29 mouse cellular contexts compared by ENCODE assay signal in the genomic region with DNA sequence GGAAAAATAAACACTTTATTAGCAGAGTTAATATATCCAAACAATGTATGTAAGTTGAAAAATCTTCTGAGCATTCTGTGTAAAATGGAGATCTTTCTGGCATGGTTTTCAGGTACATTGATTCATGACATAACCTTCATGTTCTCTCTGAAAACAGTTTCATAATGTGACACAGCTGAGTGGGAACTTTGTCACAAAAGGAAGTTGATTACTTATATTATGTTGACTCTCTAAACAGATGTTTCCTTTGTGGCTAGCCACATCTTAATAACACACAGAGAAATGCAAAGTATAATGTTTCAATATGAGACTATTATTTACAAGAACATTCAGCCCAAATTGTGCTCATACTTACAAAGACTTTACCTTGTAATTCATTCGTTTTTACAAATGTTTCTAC.
"Had no signal": no experiment of that assay in that cellular context is flagged by ENCODE, and none has a peak within 500 bp of the region (broad histone marks: within the 10 kb centered on the region; RNA-seq: fewer than 3 reads in every experiment).

No protein-coding gene starts in this region.

- H3K9ac ChIP-seq: limb, embryonic 12.5 days; limb, embryonic 13.5 days; limb, embryonic 15.5 days; liver, embryonic 12.5 days; liver, embryonic 13.5 days; liver, embryonic 14.5 days; liver, embryonic 15.5 days; liver, postnatal 0 days; lung, embryonic 14.5 days; lung, embryonic 15.5 days; midbrain, embryonic 12.5 days; midbrain, embryonic 13.5 days; midbrain, embryonic 15.5 days; neural tube, embryonic 12.5 days; neural tube, embryonic 13.5 days had no signal

- DNase-seq: left cerebral cortex, postnatal 4 days; liver; liver, embryonic 13.5 days; liver, postnatal 0 days; lung, adult 18-20 months; lung, adult 2 months; lung, embryonic 14.5 days; lung, postnatal 10 days; lung, postnatal 14 days; lung, postnatal 36 days; lung, postnatal 4 days; midbrain, embryonic 14.5 days had no signal

- H3K4me1 ChIP-seq: limb, embryonic 10.5 days; limb, embryonic 12.5 days; limb, embryonic 13.5 days; limb, embryonic 15.5 days; liver, embryonic 12.5 days; liver, embryonic 13.5 days; liver, embryonic 15.5 days; lung, embryonic 15.5 days; megakaryocyte, embryonic 14.5 days; midbrain, embryonic 10.5 days; midbrain, embryonic 12.5 days; midbrain, embryonic 13.5 days; midbrain, embryonic 15.5 days; neural tube, embryonic 12.5 days; neural tube, embryonic 13.5 days had no signal

- H3K27ac ChIP-seq: limb, embryonic 10.5 days; limb, embryonic 12.5 days; limb, embryonic 13.5 days; limb, embryonic 15.5 days; liver, embryonic 12.5 days; liver, embryonic 13.5 days; liver, embryonic 14.5 days; liver, embryonic 15.5 days; lung, embryonic 15.5 days; macrophage; midbrain, embryonic 10.5 days; midbrain, embryonic 12.5 days; midbrain, embryonic 13.5 days; midbrain, embryonic 15.5 days; neural tube, embryonic 12.5 days; neural tube, embryonic 13.5 days had no signal

- H3K36me3 ChIP-seq: limb, embryonic 10.5 days; limb, embryonic 12.5 days; limb, embryonic 13.5 days; limb, embryonic 15.5 days; liver, embryonic 12.5 days; liver, embryonic 13.5 days; liver, embryonic 15.5 days; lung, embryonic 15.5 days; midbrain, embryonic 10.5 days; midbrain, embryonic 12.5 days; midbrain, embryonic 13.5 days; midbrain, embryonic 15.5 days; neural tube, embryonic 12.5 days; neural tube, embryonic 13.5 days had no signal

- H3K27me3 ChIP-seq: limb, embryonic 12.5 days; limb, embryonic 13.5 days; limb, embryonic 15.5 days; liver, embryonic 12.5 days; liver, embryonic 13.5 days; liver, embryonic 15.5 days; lung, embryonic 15.5 days; megakaryocyte, embryonic 14.5 days; midbrain, embryonic 12.5 days; midbrain, embryonic 13.5 days; midbrain, embryonic 15.5 days; neural tube, embryonic 12.5 days; neural tube, embryonic 13.5 days had no signal

- H3K4me3 ChIP-seq: limb, embryonic 10.5 days; limb, embryonic 12.5 days; limb, embryonic 13.5 days; limb, embryonic 15.5 days; liver, embryonic 12.5 days; liver, embryonic 13.5 days; liver, embryonic 15.5 days; lung, embryonic 15.5 days; megakaryocyte, embryonic 14.5 days; midbrain, embryonic 10.5 days; midbrain, embryonic 12.5 days; midbrain, embryonic 13.5 days; midbrain, embryonic 15.5 days; myocyte; neural tube, embryonic 12.5 days; neural tube, embryonic 13.5 days had no signal

- H3K9me3 ChIP-seq: limb, embryonic 10.5 days; limb, embryonic 12.5 days; limb, embryonic 13.5 days; limb, embryonic 15.5 days; liver, embryonic 12.5 days; liver, embryonic 13.5 days; liver, embryonic 15.5 days; lung, embryonic 15.5 days; megakaryocyte, embryonic 14.5 days; midbrain, embryonic 10.5 days; midbrain, embryonic 12.5 days; midbrain, embryonic 13.5 days; midbrain, embryonic 15.5 days; neural tube, embryonic 12.5 days; neural tube, embryonic 13.5 days had no signal
